19 mouse cellular contexts compared by ENCODE assay signal in the genomic region with DNA sequence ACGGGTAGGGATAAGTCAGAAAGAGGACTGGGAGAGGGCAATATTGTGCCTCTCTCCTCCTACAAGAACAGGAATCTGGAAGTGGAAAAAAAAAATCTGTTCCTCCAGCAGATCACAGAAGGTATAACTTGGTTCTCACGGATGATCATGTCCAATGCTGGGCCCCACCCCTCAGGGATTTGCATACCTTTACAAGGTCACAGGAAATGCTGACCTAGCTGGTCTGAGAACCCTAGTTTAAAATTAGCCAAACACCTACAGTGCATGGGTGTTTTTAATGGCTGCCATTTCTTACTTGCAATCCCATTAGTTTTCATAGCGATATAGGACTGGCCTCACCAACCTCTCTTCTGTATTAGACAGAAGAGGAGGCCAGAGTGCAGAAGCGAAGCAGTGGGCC. TPM values are rescaled to one million over a fixed set of nuclear protein-coding genes. Genes with fewer than 3 reads are reported as not detected.
"Had no signal": no experiment of that assay in that cellular context is flagged by ENCODE, and none has a peak within 500 bp of the region (broad histone marks: within the 10 kb centered on the region; RNA-seq: fewer than 3 reads in every experiment).

No protein-coding gene starts in this region.

- H3K4me2 ChIP-seq: liver, embryonic 13.5 days; midbrain, embryonic 11.5 days had no signal

- DNase-seq: layer of hippocampus, adult 9-11 months; liver, embryonic 13.5 days; lung, adult 2 months; lung, postnatal 14 days; lung, postnatal 4 days; midbrain, embryonic 14.5 days; thymus, adult 2 months; thymus, postnatal 14 days; thymus, postnatal 4 days had no signal

- H3K36me3 ChIP-seq: liver, embryonic 13.5 days had no signal

- H3K27me3 ChIP-seq: liver, embryonic 13.5 days had no signal

- ATAC-seq: inflammation-experienced regulatory T-cells, adult 6 months; intestine, embryonic 16.5 days had no signal

- H3K4me3 ChIP-seq: layer of hippocampus, adult 2 months; liver, embryonic 13.5 days had no signal

- H3K9ac ChIP-seq: liver, embryonic 13.5 days had no signal

- H3K9me3 ChIP-seq: liver, embryonic 13.5 days had no signal

- H3K27ac ChIP-seq: layer of hippocampus, adult 2 months; liver, embryonic 13.5 days; stomach, postnatal 0 days had no signal

- H3K4me1 ChIP-seq: liver, embryonic 13.5 days had no signal

RNA-seq across cellular contexts. Expression of a gene that starts 51.8 kb away (rescaled TPM):
- polyA plus RNA-seq: inflammation-experienced regulatory T-cells, adult 6 months; intestine, embryonic 16.5 days; large intestine, adult 2 months; liver, adult 2 months; midbrain, embryonic 11.5 days; small intestine, adult 2 months; spleen, adult 2 months; stomach, embryonic 14.5 days; stomach, postnatal 0 days had no signal
